Mouse (Mus musculus) limb, embryonic 14.5 days (tissue): Measurements from ENCODE around the gene Rasl10a. TPM values are rescaled to one million over a fixed set of nuclear protein-coding genes. Genes with fewer than 3 reads are reported as not detected.

Experiments
- ATAC-seq: fragments of 200-750 bp; cut with Nextera tagmentation; 2 replicates; pipeline ENCODE4 v1.8.0; 2017; ENCODE audit warnings: low read depth, moderate number of reproducible peaks, moderate TSS enrichment; ENCODE audit not compliant: low FRiP score
- DNase-seq: peaks from one replicate; pipeline ENCODE4 v3.0.0-alpha.2; 2015; ENCODE audit warnings: low spot score
- H3K27ac ChIP-seq: fragments of 300-500 bp; sonication (generic); replicated peaks from 2 replicates; pipeline ENCODE4 v1.5.1; 2014; ENCODE audit warnings: low read depth, mild to moderate bottlenecking, low read length, moderate library complexity, mixed read lengths
- H3K27me3 ChIP-seq: fragments of 300-500 bp; sonication (generic); 2 replicates; pipeline ENCODE4 v1.6.1; 2014; ENCODE audit warnings: low read length, mixed read lengths; ENCODE audit not compliant: control insufficient read depth, insufficient read depth
- H3K36me3 ChIP-seq: fragments of 300-500 bp; sonication (generic); 2 replicates; pipeline ENCODE4 v1.6.1; 2014; ENCODE audit warnings: mild to moderate bottlenecking, low read length, moderate library complexity, mixed read lengths; ENCODE audit not compliant: control insufficient read depth, insufficient read depth
- H3K4me1 ChIP-seq: fragments of 300-500 bp; sonication (generic); 2 replicates; pipeline ENCODE4 v1.6.1; 2014; ENCODE audit warnings: antibody characterized with exemption, low read length, mixed read lengths; ENCODE audit not compliant: control insufficient read depth, insufficient read depth
- H3K4me2 ChIP-seq: fragments of 300-500 bp; sonication (generic); replicated peaks from 2 replicates; pipeline ENCODE4 v1.6.1; 2014; ENCODE audit warnings: low read depth, mild to moderate bottlenecking, low read length, moderate library complexity; ENCODE audit not compliant: severe bottlenecking
- H3K4me3 ChIP-seq: fragments of 300-500 bp; sonication (generic); replicated peaks from 2 replicates; pipeline ENCODE4 v1.5.1; 2014; ENCODE audit warnings: low read length
- H3K9ac ChIP-seq: fragments of 300-500 bp; sonication (generic); 2 replicates; pipeline ENCODE4 v1.6.1; 2014; ENCODE audit warnings: mild to moderate bottlenecking, low read depth, low read length, moderate library complexity; ENCODE audit not compliant: severe bottlenecking
- H3K9me3 ChIP-seq: fragments of 300-500 bp; sonication (generic); 2 replicates; pipeline ENCODE4 v1.6.1; 2016; ENCODE audit warnings: low read length; ENCODE audit not compliant: control insufficient read depth
- POLR2A ChIP-seq: fragments of 200-500 bp; IDR thresholded peaks from 2 replicates; pipeline ENCODE4 v1.8.0; 2012; ENCODE audit warnings: inconsistent platforms, mild to moderate bottlenecking, moderate library complexity, borderline replicate concordance; ENCODE audit not compliant: insufficient read depth, insufficient read length; ENCODE audit errors: extremely low read depth
- WGBS: fragments of 180-500 bp; shearing (Covaris S2); extraction: QIAGEN DNeasy Blood & Tissue Kit; methylation state at CpG from one replicate; pipeline ENCODE4 v1.1.7; 2014; 5-methylcytosine and 5-hydroxymethylcytosine counted together
- polyA plus RNA-seq, 2 experiments: library from polyadenylated mRNA; depleted of rRNA in 1 of 2; stranded (reverse) in 1 of 2; unstranded in 1 of 2; fragments of >200 nt; fragmentation: Nextera tagmentation in 1 of 2; extraction: Ambion mirVana in 1 of 2; gene quantifications; 2 replicates each; pipeline versions ENCODE4 v1.2.1 to v1.2.3; 2012 to 2014

Rasl10a gene
- polyA plus RNA-seq, 2 experiments, result 5.9 to 8.6 TPM

DNA sequence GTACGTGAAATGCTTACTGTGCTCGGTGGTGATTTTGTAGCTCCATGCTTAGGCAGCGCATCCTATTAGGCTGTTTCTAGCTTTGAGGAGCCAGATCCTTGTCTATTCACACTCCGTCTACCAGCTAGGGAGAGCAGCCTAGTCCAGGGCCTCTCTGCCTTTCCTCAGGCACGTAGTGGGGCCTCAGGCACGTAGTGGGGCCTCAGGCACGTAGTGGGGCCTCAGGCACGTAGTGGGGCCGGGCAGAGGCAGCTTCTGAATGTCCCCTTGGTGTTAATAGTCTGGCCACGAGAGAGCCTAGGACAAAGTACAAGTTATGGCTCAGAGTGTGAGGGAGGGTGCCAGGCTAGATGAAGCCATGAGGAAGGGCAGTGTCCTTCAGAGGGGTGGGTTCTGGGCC is 25.2 kb upstream of the Rasl10a start:
- TF ChIP-seq POLR2A, result no peak
- no peak overlapping the region for H3K27ac ChIP-seq

DNA sequence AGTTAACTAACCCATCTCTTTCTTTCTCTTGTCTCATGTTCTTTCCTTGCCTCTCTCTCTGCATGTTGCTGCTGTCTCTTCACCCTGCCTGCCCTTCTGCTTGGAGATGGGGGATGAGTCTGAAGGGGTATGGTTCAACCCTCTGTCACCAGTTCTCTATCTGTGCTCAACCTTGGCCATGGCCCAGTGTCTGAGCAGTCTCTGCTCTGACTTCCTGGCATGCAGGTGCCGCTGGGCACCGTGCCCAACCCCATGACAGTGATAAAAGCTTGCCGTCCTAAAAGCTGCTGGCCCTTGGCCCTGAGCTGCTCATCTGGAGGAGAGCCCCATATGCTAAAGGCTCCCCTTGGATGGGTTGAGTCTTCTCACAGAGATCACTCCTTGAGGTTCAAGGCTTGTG is 24.8 kb upstream of the Rasl10a start:
- H3K9ac ChIP-seq, result no peak overlapping the region
- H3K4me1 ChIP-seq, result no peaks in the 10 kb centered on the region
- no peak overlapping the region for H3K4me3 ChIP-seq
- H3K27me3 ChIP-seq, result no peaks in the 10 kb centered on the region
- ATAC-seq (no peak), DNase-seq (no peak)
- peaks cover 90% of the 10 kb centered on the region for H3K36me3 ChIP-seq
- H3K4me2 ChIP-seq, result no peak overlapping the region
- no peak for TF ChIP-seq POLR2A
- no peak overlapping the region for H3K27ac ChIP-seq
- H3K9me3 ChIP-seq, result no peaks in the 10 kb centered on the region
- 81% methylated on average over 3 of the region's 3 CpGs for WGBS

More for the DNA sequence above, 25.2 kb upstream of the Rasl10a start:
- ATAC-seq, result no peak
- no peak overlapping the region for H3K9ac ChIP-seq
- peaks cover 90% of the 10 kb centered on the region for H3K36me3 ChIP-seq
- no peaks in the 10 kb centered on the region for H3K9me3 ChIP-seq
- no peaks in the 10 kb centered on the region for H3K27me3 ChIP-seq
- WGBS, result 90% methylated on average over 10 of the region's 10 CpGs
- no peak overlapping the region for H3K4me3 ChIP-seq
- H3K4me1 ChIP-seq, result no peaks in the 10 kb centered on the region
- DNase-seq, result no peak
- no peak overlapping the region for H3K4me2 ChIP-seq

DNA sequence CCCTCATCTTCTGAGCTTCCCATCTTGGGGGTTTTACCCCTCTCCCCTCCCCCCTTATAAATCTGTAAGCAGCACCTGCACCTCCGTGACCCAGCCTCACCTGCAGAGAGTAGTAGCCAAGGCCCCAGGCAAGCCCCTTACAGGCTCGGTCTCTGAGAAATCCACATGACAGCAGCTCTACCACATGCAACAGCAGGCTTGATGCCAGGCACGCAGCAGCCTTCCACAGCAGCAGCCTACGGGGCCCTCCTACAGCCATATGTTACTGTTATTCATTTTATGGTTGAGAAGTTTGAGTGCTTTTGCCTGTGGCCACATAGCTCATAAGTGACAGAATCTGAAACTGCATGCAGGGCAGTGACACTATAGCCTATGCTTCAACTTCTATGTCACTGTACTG is 22.5 kb upstream of the Rasl10a start:
- no peak overlapping the region for H3K4me2 ChIP-seq
- H3K27me3 ChIP-seq, result no peaks in the 10 kb centered on the region
- no peak overlapping the region for H3K9ac ChIP-seq
- peaks cover 88% of the 10 kb centered on the region for H3K36me3 ChIP-seq
- H3K4me3 ChIP-seq, result no peak overlapping the region
- H3K9me3 ChIP-seq, result no peaks in the 10 kb centered on the region
- ATAC-seq, result no peak
- DNase-seq, result no peak
- no peaks in the 10 kb centered on the region for H3K4me1 ChIP-seq
- no peak overlapping the region for H3K27ac ChIP-seq
- TF ChIP-seq POLR2A, result no peak
- WGBS, result 75% methylated on average over 4 of the region's 4 CpGs

DNA sequence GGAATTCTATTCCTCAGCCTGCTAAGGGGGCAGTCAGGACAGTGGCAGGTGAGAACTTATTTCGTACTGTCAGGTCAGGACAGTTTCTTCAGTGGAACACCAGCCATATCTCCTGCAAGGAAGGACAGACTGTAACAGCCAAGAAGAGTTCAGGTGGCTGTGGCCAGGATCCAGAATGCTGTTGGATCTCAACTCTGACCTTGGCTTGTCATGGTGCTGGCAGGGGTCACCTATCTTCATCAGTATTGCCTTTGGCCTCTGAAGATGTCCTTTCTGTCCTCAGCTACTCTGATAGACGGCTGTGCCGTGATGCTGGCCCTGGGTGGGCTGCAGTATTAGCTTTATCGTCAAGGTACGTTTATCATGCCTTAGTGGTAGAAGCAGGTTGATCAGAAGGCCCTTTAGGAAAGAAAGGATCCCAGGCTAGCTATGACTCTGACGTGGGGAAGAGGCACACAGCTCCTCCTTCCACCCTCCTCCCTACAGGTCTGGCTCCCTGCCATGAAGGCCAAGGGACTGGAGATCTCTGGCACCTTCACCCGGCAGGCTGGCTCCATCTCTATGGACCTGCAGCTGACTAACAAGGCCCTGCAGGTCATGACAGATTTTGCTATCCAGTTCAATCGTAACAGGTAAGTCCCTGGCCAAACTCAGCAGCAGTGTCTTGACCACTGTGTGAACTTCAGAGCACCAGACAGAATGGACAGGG is 20.6 kb upstream of the Rasl10a start:
- Histone ChIP-seq H3K4me1 (peaks cover 2% of the 10 kb centered on the region; the same call in 1 of the 2 replicates), H3K4me3 (no peak overlapping the region), H3K9me3 (no peaks in the 10 kb centered on the region), H3K27me3 (no peaks in the 10 kb centered on the region), H3K9ac (no peak overlapping the region), H3K27ac (no peak overlapping the region), H3K36me3 (peaks cover 78% of the 10 kb centered on the region), H3K4me2 (no peak overlapping the region)
- ATAC-seq, result no peak
- no peak for TF ChIP-seq POLR2A
- DNase-seq, result no peak
- 84% methylated on average over 8 of the region's 8 CpGs for WGBS

DNA sequence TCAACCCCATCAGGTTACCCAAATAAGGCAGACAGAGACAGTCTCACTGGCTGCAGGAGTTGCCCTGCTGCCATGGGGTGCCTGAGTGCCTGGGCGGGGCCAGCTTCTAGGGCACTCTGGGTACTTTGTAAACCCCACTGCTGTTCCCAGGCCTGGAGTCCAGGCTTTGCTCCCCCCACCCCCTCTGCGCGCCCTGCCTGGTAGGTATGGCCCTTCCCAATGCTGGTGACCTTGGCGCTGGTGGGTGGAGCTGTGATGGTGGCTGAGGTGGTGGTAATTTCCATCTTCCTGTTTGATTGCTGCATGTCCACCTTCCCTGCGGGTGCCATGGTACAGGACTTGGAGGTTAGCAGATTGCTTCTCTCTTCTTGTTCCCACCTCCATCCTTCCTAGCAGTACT is 17.3 kb upstream of the Rasl10a start:
- H3K27me3 ChIP-seq, result no peaks in the 10 kb centered on the region
- WGBS, result 90% methylated on average over 5 of the region's 5 CpGs
- H3K4me1 ChIP-seq, result peaks cover 2% of the 10 kb centered on the region; the same call in 1 of the 2 replicates
- peak overlapping the region; percentile 63 for H3K27ac ChIP-seq
- ATAC-seq (no peak), DNase-seq (no peak)
- peaks cover 52% of the 10 kb centered on the region for H3K36me3 ChIP-seq
- no peak overlapping the region for H3K4me2 ChIP-seq
- no peak for TF ChIP-seq POLR2A
- H3K9me3 ChIP-seq, result no peaks in the 10 kb centered on the region
- H3K9ac ChIP-seq, result no peak overlapping the region
- no peak overlapping the region for H3K4me3 ChIP-seq
